Mouse (Mus musculus) testis, adult 2 months (tissue): ENCODE measurements at regions not wholly inside any gene's neighbourhood (a gene's known extent, or its start where the extent isn't known, plus 50 kb on each side); places are given as distances from the start of the nearest gene placed in this dataset.
"Not testable (repeated sequence)": the region's sequence is repeated elsewhere in the genome, so short reads cannot be mapped to it uniquely, and the experiment has no call there.

Experiments used
- H3K27ac ChIP-seq: fragments of 200-500 bp; 2 replicates; pipeline ENCODE4 v1.5.1; 2012; ENCODE audit warnings: low read depth, low read length; ENCODE audit not compliant: control insufficient read depth, insufficient read depth
- H3K27me3 ChIP-seq: fragments of 200-500 bp; 2 replicates; pipeline ENCODE4 v1.6.1; 2012; ENCODE audit warnings: mild to moderate bottlenecking, low read length, moderate library complexity; ENCODE audit not compliant: control insufficient read depth, insufficient read depth
- H3K36me3 ChIP-seq: fragments of 200-500 bp; 2 replicates; pipeline ENCODE4 v1.6.1; 2012; ENCODE audit warnings: mild to moderate bottlenecking, low read length; ENCODE audit not compliant: control insufficient read depth, insufficient read depth
- H3K4me1 ChIP-seq: fragments of 200-500 bp; 2 replicates; pipeline ENCODE4 v1.6.1; 2012; ENCODE audit warnings: low read length; ENCODE audit not compliant: control insufficient read depth, insufficient read depth
- H3K4me3 ChIP-seq: fragments of 200-500 bp; 2 replicates; pipeline ENCODE4 v1.5.1; 2012; ENCODE audit warnings: low read depth, mild to moderate bottlenecking, low read length, moderate library complexity, mixed read lengths; ENCODE audit not compliant: control insufficient read depth
- CTCF ChIP-seq: fragments of 200-500 bp; IDR thresholded peaks from 2 replicates; pipeline ENCODE4 v1.5.1; 2012; ENCODE audit warnings: low read depth, mild to moderate bottlenecking, inconsistent platforms, low read length, moderate library complexity; ENCODE audit not compliant: control insufficient read depth, insufficient read depth, insufficient replicate concordance
- POLR2A ChIP-seq: fragments of 200-500 bp; IDR thresholded peaks from 2 replicates; pipeline ENCODE4 v1.6.1; 2012; ENCODE audit warnings: low read depth, mild to moderate bottlenecking, inconsistent platforms, low read length, moderate library complexity; ENCODE audit not compliant: control insufficient read depth

GRCm38 (mm10) chr1:152220804-152221565 lies 131.1 kb upstream of the 1700025G04Rik start:
- Histone ChIP-seq H3K4me1 (no peaks in the 10 kb centered on the region), H3K27me3 (no peaks in the 10 kb centered on the region), H3K27ac (no peak overlapping the region), H3K4me3 (no peak overlapping the region), H3K36me3 (no peaks in the 10 kb centered on the region)
- TF ChIP-seq CTCF (no peak), POLR2A (no peak)

DNA sequence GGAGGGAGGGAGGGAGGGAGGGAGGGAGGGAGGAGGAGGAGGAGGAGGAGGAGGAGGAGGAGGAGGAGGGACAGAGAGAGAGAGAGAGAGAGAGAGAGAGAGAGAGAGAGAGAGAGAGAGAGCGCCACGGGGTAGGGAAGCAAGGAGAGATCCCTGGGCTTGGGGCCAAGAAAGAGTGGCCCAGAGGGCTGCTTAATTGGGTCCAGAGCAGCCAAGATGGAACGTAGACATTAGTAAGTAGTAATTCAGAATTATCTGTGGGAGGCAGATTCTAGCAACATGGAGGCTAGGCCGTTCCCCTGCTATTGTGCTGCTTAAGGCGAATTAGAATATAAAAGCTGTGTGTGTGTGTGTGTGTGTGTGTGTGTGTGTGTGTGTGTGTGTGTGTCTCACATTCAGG lies 129.8 kb upstream of the 1700025G04Rik start:
- not testable (repeated sequence) for H3K27ac ChIP-seq, H3K4me3 ChIP-seq, H3K27me3 ChIP-seq, H3K36me3 ChIP-seq, H3K4me1 ChIP-seq

DNA sequence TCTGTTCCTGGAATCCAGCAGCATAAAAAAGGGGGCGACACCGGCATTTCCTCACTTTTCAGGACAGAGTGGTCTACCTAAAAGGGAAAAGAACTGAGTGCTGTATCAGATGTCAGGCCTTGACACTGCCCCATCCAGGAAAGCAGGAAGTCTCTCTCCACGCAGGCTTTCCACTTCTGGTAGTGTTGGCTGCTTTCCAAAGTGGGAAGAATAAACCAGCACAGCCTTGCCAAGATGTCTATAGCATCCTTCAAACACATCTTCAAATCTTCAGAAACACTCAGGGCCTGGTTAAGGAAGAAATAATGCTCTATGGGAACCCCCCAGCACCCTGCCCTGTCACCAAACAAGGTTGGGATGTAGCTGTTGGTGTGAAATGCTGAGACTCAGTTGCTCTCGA lies 127.5 kb upstream of the 1700025G04Rik start:
- Histone ChIP-seq H3K4me3 (no peak overlapping the region), H3K36me3 (no peaks in the 10 kb centered on the region), H3K4me1 (no peaks in the 10 kb centered on the region), H3K27ac (no peak overlapping the region), H3K27me3 (no peaks in the 10 kb centered on the region)
- TF ChIP-seq POLR2A = no peak
- TF ChIP-seq CTCF = no peak

- TF ChIP-seq POLR2A = no peak
- TF ChIP-seq CTCF = no peak
- H3K4me3 ChIP-seq = no peak overlapping the region
- no peaks in the 10 kb centered on the region for H3K27me3 ChIP-seq
- H3K4me1 ChIP-seq = no peaks in the 10 kb centered on the region
- H3K36me3 ChIP-seq = no peaks in the 10 kb centered on the region
- no peak overlapping the region for H3K27ac ChIP-seq
Measured at GRCm38 (mm10) chr1:152214376-152214775, 124.5 kb upstream of the 1700025G04Rik start.

- Histone ChIP-seq H3K4me3 (no peak overlapping the region), H3K4me1 (no peaks in the 10 kb centered on the region; the same call in 1 of the 2 replicates), H3K36me3 (no peaks in the 10 kb centered on the region), H3K27ac (no peak overlapping the region), H3K27me3 (no peaks in the 10 kb centered on the region)
- no peak for TF ChIP-seq CTCF
- no peak for TF ChIP-seq POLR2A
Measured at GRCm38 (mm10) chr1:152203187-152203586, 113.3 kb upstream of the 1700025G04Rik start.

DNA sequence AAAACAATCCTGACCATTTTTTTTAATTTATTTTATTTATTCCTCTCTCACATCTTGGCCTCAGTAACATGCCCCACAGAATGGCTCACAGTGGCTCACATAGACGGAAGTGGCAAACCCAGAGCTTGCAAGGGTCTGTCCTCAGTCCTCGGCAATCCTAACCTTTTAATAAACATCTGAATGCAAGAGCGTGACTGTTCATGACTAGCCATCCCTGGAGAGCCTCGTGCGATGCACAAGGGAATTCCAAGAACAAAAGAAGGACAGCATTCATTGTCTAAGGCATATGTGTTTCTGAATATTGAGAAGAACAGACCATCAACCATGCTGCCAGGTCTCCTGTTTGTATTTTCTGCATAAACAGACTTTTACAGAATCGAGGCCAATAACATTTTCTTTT lies 98.8 kb upstream of the 1700025G04Rik start:
- no peak for TF ChIP-seq POLR2A
- TF ChIP-seq CTCF = no peak
- Histone ChIP-seq H3K36me3 (no peaks in the 10 kb centered on the region), H3K27me3 (no peaks in the 10 kb centered on the region), H3K4me1 (no peaks in the 10 kb centered on the region), H3K4me3 (no peak overlapping the region), H3K27ac (no peak overlapping the region)

- H3K36me3 ChIP-seq = no peaks in the 10 kb centered on the region
- no peaks in the 10 kb centered on the region for H3K4me1 ChIP-seq
- no peak overlapping the region for H3K4me3 ChIP-seq
- H3K27me3 ChIP-seq = no peaks in the 10 kb centered on the region
- TF ChIP-seq POLR2A (no peak), CTCF (no peak)
- H3K27ac ChIP-seq = no peak overlapping the region
Measured at GRCm38 (mm10) chr1:152184956-152185355, 95.0 kb upstream of the 1700025G04Rik start.

GRCm38 (mm10) chr1:152176267-152176970 lies 86.5 kb upstream of the 1700025G04Rik start:
- H3K4me3 ChIP-seq = no peak overlapping the region
- H3K27me3 ChIP-seq = no peaks in the 10 kb centered on the region
- no peaks in the 10 kb centered on the region for H3K4me1 ChIP-seq
- TF ChIP-seq CTCF (no peak), POLR2A (no peak)
- H3K27ac ChIP-seq = no peak overlapping the region
- no peaks in the 10 kb centered on the region for H3K36me3 ChIP-seq
